Mouse (Mus musculus): ENCODE data around the gene Efcab3.
"Not testable (repeated sequence)": the region's sequence is repeated elsewhere in the genome, so short reads cannot be mapped to it uniquely, and the experiment has no call there.

The Efcab3 gene

DNA sequence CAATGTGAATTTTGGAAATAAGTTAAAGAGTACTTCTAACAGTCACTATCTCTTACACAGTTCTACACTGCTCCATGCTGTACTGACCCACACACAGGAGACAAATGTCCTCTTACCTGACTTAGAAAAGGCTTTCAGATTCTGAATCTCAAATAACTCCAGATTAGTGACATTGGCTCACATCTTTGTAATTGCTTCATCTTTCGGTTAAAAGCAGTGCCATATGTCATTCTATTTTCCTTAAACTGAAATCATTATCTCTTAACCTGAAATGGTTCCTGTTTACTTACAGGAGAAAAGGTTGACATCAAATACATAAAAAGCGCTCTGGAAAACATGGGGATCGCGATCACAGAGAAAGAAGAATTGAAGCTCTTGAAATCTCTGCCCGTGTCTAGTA lies at the start of gene Efcab3:
TSS of gene Efcab3 (plus strand) at position 301 of the 400 bp plus-strand sequence.
- DNase-seq: no peak

DNA sequence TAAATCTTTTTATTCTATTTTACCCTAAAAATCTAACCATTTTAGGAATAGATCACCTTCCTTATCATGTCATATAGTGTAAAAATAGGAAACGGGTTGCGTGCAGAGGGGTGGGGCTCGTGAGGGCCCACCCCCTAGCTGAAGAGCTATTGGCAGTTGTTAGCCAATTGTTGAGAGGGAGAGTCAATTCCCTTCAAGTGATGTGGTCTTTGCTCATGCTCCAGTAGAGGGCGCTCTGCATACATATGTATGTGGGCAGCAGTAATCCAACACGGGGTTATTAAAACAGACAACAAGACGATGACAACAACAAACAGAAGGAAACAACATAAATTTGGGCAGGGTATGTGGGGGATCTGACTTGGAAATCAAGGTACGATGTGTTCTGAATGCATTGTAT lies 42.3 kb upstream of the Efcab3 start:
- peak; percentile 2 for DNase-seq

DNA sequence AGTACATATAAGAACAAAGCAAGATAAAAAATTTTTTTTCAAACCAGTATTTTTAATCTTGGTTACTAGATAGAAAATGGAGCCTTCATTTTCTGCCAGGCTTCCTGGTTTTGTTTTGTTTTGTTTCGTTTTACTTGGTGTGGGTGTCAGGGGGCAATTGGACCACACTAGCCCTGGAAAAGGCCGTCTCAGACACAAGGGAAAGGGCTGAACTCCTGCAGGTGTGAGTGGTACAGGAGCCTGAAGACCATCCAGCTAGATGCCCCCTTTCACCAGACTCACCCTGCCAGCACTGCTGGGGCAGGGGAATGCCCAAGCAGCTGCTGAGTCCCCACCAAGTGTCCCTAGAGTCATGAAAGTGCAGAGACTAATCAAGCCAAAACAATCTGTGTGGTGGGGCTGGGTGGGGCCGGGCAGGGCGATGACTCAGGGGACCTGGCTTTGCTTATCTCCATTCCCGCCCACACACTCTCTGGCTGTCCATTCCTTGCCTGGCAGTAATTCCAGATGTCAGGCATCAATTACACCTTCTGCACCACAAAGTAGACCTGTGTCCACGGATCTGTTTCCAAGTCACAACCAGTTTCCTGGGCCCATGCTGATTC lies 34.5 kb upstream of the Efcab3 start:
- no peak for DNase-seq

DNA sequence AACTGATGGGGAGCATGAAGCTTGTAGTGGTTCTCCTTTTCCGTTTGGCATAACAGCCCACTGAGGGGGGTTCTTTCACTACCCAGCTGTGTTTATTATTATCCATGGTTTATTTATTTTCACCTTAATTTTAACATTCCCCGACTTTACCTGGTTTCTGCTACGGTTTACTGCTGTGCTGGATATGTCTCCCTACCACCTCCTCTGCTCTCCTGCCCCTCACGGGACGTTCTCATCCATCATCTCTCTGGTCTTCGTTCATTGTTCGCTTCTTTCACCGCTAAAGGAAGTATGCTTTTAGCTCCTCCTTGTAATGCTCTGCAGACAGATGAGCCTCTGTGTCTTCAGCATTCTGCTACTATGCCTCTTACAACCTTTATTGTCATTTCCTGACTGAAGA lies 33.9 kb upstream of the Efcab3 start:
- DNase-seq: no peak

DNA sequence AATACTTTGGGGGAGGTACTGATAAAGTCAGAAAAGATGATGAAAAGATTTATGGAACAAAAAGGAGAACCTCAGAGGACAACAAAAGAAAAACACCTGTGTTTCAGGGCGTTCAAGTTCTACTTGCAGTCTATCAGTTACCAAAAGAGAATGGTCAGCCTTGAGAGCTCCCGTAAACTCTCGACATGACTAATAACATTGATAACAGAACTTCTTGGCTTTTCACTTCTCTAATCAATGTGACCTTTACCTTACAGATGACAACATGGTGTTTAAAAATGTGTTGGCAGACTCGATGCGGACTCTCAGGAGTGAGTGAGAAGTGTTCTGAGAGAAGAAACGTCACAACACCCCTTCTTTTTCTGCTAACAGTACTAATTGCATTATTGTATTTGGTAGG lies 33.2 kb upstream of the Efcab3 start:
- no peak for DNase-seq

DNA sequence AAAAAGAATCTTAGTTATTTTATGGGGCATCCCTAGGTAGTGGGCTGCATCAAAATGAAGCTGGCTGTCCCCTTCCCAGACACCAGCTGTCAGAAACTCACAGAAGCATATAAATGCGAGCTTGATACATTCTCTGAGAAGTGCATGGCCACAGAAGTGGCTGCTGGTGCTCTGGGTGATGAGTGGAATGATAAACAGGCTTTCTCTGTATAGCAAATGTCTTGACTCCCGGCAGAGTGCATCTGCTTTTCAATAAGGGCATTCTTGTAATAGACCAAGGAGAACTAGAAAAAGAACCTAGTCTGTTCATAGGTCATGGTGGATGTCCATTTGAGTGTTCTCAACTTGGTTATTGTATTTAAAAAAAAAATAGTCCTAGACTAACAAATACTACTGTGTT lies 32.3 kb upstream of the Efcab3 start:
- DNase-seq: peak; percentile 1

DNA sequence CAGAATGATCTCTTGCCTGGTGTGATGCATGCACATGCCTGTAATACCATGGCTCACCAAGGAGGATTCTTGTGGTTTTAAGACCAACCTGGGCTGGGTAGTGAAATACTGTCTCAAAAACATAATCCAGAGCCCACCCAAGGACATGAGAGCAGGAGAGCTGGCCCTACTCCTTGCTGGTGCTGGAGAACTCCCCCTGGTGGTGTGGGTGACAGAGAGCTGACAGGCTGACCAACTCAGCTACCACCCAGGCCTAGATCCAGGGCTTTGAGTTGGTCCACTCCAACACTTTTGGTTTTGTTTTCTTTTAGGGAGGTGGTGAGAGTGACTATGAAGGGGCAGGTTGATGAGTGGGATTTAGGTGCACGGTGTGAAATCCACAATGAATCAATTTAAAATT lies 28.3 kb upstream of the Efcab3 start:
- DNase-seq: no peak

DNA sequence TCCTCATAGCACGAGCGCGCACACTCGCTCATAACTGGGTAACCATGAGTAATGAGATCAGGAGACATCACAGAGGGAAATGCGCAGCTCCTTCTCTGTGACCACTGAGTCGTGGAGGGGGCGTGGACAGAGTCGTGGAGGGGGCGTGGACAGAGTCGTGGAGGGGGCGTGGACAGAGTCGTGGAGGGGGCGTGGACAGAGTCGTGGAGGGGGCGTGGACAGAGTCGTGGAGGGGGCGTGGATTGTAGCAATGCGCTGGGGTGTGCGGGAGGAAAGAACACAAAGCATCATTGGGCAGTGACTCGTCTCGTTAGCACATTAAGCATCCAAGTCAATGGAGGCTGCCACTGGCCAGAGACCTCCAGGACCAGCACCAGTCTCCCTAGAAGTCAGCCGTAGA lies 49.1 kb downstream of the Efcab3 start:
- not testable (repeated sequence) for DNase-seq

DNA sequence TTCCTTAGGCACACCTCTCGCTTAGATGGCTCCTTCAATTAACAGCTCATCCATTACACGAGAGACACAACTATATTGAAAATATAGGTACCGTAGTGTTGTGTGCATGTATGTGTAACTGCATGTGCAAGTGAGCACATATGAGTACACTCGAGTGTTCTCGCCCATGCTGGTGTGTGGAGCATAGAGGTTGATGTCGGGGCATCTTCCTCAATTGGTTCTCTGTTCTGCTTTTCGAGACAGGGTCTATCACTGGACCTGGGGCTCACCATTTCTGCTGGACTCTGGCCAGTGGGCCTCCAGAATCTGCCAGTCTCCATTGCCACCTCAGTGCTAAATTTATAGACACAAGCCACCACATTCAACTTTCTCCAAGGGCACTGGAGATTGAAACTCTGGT lies 54.4 kb downstream of the Efcab3 start:
- no peak for DNase-seq

DNA sequence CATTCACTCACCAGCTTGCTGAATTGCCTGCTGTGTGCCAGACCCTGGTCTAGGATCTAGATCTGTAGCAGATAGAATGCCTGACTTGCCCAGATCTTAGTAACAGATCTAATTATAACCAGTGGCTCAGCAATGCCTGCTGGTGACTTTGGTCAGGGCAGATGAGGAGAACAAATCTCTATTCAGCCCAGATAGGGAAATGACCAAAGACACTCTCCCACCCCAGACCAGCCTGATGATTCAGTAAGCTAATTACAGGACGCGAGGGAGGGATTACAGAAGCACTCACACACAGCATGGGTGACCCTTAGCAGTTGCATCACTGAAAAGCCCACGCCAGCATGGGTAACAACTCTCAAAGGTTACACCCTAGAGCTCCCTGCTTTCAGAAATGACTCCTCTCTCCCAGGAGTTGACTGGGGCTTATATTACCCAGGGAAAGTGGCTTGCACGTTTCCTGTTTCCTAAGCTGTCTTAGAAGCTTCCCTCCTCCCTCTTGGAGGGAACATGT lies 57.2 kb downstream of the Efcab3 start:
- no peak for DNase-seq

DNA sequence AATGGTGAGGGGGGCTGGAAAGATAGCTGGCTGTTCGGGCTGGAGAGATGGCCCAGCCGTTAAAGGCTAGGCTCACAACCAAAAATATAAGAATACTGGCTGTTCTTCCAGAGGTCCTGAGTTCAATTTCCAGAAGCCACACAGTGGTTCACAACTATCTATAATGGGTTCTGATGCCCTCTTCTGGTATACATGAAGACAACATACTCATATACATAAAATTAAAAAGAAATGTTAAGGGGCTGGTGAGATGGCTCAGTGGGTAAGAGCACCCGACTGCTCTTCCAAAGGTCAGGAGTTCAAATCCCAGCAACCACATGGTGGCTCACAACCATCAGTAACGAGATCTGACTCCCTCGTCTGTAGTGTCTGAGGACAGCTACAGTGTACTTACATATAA lies 58.4 kb downstream of the Efcab3 start:
- DNase-seq: not testable (repeated sequence)

DNA sequence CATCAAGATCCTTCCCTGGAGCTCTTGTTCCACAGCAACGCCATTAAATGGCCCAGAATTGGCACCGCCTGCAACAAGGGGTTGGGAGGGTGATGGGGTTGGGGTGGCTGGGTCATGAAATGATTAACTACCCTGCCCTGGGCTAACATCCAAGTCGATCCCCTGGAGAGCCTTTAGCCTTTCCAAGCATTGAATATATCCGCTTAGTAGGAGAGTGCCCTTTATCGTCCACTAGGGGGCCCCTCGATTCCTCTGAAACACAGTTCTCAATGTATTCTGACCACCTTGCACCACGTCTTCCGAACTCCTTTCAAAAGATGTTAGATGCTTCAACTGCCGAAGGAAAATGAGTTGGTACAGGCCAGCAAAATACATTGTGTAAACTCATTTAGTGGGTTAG lies 60.6 kb downstream of the Efcab3 start:
- DNase-seq: no peak

DNA sequence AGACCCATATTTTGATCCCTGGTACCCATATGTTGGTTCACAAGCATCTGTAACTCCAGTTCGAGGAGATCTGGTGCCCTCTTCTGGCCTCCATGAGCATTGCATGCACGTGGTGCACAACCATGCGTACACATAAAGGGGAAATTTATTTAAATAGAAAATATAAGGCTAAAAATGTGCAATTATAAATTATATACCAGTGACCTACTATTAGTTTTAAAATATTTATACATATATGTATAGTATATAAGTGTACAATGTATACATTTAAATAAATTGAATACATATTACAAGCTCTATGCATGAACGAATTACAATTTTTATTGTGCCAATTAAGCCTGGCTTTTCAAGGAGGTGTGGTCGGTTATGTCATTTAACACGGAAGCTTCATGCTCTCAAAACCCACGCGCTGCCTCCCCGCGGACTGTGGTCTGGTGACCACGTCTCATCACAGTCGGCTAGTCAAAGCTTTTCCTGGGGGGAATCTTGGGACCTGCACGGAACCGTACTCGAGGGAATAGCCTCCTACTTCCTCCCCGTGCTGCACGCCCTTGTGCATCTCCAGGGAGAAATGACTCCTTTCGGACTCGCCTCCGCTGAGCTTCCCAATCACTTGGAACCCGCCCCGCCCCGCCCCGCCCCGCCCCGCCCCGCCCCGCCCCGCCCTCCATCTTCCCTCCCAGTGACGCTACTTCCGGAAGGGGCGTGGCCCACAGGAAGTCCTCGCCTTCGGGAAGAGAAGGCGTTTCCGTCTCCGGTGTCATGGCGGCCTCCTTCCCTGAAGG lies 62.5 kb downstream of the Efcab3 start, which contains the start of gene Mettl2:
TSS of gene Mettl2 (plus strand) at position 691 of the 785 bp plus-strand sequence.
- peak; percentile 85 for DNase-seq

DNA sequence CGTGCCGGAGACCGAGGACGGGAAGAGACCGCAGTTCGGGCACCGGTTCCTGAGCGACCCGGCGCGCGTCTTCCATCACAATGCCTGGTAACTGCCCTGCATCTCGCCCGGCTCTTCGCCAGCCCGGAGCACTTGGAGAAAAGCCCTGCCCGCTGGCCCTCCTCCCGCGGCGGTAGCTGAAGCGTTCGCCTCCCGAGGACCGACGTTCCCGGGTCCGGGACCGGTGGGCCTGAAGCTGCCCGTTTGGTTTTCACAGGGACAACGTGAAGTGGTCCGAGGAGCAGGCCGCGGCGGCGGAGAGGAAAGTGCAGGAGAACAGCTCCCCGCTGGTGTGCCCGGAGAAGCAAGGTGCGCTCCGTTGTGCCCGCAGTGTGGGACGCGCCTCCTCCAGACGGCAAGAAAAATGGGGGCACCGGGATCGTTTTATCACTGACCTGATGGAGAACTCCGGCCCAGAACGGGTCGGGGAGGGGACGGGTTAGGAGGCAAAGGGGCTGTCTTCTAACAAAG lies 63.2 kb downstream of the Efcab3 start:
- no peak for DNase-seq

DNA sequence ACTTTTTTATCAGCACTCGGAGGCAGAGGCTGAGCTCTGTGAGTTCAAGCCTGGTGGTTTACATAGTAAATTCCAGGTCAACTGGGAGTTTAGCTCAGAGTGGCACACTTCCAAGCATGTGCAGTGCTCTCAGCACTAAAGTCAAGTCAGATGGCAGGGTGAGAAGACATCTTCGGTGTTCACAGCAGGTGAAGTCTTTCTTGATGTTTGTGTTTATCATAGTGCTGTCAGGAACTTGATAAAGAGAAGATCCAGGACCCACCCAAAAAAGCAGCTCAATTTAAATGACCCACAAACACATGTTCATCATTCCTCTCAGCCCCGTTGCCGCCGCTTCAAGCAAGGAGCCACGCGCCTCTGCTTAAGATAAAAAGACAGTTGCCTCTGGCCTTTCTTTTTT lies 72.3 kb downstream of the Efcab3 start:
- DNase-seq: no peak

DNA sequence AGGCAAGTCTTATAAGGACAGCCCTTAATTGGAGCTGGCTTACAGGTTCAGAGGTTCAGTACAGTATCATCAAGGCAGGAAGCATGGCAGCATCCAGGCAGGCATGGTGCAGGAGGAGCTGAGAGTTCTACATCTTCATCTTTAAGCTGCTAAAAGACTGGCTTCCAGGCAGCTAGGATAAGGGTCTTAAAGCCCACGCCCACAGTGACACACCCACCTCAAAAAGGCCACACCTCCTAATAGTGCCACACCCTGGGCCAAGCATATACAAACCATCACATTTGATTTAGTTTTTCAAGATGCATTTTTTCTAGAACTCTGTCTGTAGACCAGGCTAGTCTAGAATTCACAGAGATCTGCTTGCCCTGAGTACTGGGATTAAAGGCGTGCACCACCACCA lies 73.9 kb downstream of the Efcab3 start:
- DNase-seq: not testable (repeated sequence)

DNA sequence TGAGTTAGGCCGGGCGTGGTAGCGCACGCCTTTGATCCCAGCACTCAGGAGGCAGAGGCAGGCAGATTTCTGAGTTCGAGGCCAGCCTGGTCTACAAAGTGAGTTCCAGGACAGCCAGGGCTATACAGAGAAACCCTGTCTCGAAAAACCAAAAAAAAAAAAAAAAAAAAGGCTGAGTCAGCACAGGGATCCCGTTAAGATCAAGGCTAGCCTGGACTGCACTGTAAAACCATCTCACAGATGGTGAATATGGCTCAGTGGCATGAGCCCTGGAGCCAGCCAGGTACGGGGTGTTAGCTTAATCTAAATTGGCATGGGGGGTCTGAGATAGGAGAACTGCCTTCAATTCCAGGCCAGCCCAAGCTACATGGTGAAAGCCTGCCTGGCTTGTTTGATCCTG lies 77.1 kb downstream of the Efcab3 start:
- DNase-seq: not testable (repeated sequence)

DNA sequence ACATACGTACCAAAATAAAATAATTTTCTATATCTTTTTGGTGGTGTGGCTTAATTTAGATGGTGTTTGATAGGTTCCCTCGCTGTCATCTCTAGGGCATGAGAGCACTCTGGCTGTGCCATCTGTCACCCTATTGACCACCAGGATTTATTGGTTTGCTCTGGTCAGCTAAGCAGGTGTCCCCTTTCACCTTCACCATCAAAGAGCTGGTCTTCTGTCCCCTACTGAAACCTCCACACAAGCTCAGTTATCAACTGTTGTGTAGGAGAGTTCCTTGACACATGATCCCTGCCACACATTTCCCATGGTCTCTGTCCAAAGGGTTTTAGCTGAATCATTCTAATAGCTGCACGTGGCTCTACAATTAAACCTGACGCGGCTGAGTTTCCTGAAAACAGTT lies 77.7 kb downstream of the Efcab3 start:
- DNase-seq: no peak

DNA sequence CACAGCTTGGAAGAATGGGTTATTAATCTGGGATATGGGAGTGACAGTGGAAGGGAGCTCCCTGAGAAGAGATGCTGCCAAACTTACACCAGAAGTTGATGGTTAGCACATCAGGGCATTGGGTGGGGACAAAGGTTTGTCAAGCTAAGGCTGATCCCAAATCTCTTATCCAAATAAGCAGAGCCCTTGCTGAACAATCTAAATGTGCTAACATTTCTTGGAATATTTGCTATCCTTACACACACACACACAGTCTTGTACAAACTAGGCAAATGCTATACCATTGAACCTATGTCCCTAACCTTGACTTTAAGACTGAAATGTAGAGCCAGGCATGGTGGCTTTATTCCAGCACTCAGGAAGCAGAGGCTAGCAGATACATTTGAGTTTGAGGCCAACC lies 80.2 kb downstream of the Efcab3 start:
- no peak for DNase-seq

DNA sequence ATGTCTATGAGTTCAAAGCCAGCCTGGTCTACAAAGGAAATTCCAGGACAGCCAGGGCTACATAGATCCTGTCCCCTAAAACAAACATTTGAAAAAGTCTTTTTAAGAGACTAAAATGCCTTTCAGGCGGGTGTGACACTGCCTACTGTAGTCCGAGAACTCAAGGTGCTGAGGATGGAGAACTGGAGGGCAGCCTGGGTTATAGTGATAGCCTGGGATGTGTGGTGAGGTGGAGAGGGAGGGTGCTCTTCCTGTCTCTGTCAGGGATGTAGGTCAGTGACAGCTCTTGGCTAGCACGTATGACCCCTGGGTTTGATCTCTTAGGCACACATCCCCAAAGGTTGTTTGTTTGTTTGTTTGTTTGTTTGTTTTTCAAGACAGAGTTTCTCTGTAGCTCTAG lies 80.7 kb downstream of the Efcab3 start:
- DNase-seq: no peak

DNA sequence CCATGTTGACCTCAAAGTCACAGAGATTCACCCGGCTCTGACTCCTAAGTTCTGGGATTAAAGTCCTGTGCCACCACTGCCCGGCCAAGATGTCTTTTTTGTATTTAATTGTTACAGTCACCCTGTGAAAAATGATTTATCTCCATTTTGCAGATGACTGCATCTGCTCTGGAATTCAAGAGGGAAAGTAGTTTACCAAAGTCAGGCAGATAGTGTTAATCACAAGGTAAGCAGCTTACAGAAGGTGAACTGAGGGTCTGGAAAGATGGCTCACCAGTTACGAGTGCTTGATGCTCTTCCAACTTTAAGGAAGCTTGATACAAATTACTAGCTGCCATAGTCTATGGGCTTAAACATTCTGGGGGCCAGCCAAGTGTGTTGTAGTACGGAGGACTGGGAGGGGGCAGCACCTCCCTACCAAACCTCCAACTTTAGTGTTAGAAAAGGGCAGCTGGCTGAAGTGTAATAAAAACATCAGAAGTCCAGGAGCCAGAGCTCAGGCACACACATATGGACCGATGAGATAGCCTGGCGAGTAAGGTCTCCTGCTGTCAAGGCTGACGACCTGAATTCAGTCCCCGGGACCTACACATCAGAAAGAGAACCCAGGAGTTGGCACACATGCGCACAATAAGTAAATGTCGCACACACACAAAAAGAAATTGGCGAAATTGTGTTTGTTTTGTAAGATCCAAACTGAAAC lies 81.3 kb downstream of the Efcab3 start:
- no peak for DNase-seq

DNA sequence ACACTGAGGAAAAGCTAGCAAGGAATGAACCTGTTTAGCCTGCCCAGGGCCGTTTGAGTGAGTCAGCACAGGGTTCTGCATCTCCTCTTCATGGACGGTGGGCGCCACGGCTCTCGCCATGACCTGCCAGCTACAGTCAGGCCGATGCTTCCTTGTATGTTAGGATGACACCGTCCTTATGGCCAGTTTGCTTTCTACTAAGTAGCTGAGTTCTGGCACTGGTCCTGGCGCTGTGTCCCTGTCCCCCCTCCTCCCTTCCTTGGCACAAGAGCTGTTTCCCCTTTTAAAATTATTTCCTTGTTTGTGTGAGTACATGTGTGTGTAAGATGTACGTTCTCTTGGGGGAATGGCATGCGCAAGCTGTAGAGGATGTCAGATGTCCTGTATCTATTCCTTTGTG lies 81.8 kb downstream of the Efcab3 start:
- DNase-seq: no peak

DNA sequence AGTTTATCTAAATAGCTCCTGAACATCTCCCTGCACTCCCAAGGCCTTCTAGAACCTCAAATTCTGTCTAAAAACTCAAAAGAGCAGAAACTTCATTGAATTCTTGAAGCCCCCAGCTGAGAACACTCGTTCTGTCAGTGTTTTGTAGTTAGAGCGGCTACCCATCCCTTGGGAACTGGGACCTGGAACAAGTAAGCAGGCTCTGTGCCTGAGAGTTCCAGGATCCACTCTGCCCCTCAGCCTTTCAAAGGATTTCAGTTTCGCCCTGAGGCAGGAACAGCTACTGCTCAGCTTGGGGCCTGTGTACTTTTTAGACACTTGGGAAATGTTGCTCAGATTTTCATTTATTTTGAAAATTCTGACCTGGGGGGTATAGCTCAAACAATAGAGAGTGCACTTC lies 83.2 kb downstream of the Efcab3 start, which contains the start of gene Gm10842:
TSS of gene Gm10842 (plus strand) at position 301 of the 400 bp plus-strand sequence.
- DNase-seq: no peak

DNA sequence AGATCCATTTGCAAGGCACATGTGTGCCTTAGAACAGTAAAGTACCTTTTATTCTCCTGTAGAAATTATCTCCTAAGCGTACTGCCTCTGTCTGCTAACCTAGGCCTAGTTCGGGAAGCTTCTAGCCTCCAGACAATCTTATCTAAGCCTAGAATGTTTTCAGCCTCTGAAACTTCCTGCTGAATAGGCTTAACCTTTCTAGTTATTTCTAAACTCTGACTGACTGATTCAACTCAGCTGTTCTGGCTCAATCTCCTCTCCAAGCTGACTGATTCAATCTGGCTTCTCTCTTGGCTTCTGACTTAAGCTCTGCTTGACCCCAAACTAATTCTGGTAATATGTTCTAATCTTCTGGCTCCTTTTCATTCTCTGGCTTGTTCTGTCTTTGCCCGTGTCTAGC lies 86.0 kb downstream of the Efcab3 start:
- DNase-seq: no peak
